Mouse (Mus musculus) kidney, postnatal 36 days (tissue): ENCODE measurements around the gene Ak2.

Experiments
- DNase-seq, 2 experiments: peaks; one replicate each; pipeline ENCODE4 v3.0.0; 2021 to 2022; ENCODE audit warnings: mixed read lengths in 2 of 2

The Ak2 gene

DNA sequence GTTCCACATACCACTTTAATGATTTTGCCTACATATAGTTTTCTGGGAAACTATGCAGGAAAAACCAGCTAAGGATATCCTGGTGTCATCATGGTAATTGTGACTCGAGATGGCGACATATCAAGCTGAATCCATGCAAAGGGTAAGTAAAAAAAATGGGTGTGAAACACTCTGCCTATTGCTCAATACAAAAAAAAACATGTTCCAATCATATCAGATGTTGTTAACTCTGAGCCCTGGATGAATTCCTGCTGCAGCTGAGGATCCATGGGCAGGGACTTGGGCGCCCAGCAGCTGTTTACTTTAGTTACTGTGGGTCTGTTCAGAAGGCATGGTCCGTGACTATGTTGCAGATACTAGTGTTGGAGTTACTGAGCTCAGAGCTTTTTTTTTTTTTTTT, 15.2 kb upstream of the Ak2 start:
- DNase-seq, result no peak

DNA sequence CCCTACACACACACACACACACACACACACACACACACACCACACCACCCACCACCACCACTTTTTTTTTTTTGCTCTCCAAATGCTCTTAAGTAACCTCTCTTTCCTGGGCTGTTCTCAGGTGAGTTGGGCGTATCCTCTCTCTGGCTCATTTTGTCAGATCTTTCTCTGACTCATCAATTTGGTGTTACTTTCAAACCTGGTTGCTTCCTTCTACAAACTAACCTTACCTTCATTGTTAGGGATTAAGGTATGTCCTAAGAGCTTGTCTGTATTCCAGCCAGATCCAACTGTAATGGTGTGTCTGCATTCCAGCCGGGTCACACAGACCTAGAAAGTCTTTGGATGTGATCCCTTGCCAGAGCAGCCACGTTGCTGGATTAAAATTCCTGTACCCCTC, 14.5 kb upstream of the Ak2 start:
- DNase-seq, result no peak

DNA sequence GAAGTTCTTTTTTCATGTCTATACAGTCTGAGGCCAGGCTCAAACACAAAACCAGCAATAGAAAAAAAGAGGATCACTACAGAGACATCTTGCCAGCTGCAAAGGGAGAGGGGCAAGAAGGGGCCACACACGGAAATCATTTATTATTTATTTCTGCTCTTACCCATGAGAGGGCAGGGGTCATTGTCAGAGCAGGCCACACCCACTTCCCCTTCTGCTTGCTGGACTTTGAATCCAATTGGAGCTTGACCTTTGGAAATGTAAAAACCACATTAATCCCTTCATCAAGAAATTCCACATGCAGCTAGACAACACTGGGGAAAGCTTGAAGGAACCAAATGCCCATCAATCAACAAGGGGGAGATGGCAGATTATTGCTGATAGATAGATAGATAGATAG, 13.1 kb upstream of the Ak2 start:
- peak; percentile 63 to 73 for DNase-seq

DNA sequence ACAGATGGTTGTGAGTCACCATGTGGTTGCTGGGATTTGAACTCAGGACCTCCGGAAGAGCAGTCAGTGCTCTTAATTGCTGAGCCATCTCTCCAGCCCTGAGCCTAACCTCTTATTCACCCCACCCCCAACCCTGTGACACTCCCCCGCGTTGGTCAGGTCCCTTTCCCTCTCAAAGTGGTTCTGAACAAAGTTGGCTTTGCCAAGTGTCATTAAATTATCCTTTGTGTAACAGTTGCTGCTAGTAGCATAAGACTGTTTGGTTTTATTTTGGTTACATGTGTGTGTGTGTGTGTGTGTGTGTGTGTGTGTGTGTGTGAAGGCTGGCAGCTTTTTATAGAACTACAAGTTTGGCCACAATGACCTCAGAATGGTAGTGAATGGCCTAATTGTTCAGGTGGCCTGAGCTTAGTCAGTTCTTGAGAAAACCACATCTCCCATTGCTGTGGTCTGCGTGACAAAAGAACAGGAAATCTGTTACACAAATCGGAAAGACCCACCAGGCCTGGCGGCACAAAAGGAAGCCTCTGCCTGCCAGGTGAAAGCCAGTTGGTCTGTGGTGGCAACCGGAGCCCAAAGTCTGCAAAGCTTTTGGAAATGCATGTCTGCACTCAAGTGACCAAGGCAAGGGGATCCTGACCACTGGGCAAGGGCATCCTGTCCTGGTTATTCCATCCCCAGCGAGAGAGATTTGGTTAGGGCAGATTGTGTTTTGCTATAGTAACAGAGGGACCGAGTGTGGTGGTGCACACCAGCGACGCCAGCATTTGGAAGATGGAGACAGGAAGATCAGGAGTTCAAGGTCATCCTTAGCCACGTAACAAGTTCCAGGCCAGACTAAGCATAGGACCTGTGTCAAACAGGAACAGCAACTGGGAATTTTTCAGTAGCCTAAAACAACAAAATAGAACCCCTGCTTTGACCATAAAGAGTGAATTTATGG, 10.6 kb upstream of the Ak2 start:
- no peak for DNase-seq

DNA sequence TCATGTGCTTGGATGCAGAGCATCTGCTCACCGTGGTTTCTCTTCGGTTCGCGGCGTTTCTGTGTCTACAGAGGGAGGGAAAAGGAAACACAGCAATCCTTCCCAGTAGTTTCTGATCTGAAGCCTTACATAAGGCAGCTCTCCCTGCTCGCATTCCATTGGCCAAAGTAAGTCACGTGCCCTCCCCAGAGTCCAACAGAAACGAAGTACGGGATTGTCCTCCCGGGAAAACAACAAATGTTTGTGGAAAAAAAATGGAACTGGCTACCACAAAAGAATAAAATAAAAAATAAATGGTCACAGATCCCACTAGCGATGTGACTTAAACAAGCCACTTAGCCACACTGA, 10.0 kb upstream of the Ak2 start:
- DNase-seq, result peak in 1 of 2 experiments; percentile 53

DNA sequence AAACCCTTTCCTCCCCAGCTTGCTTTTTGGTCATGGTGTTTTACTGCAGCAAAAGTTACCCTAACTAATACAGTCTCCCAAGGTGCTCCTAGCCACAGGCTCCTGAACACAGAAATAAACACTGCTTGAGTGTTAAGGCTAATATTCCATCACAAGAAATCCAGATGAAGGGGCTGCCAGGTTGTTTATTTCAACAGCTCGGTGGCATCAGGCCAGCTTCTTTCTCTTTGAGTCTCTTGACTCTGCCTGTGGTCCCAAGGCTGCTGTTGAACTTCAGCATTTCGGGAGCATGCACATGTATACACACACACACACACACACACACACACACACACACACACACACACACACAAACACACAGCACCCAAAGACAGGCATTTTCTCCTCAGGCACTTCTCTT, 8.6 kb upstream of the Ak2 start:
- peak; percentile 55 to 77 for DNase-seq

DNA sequence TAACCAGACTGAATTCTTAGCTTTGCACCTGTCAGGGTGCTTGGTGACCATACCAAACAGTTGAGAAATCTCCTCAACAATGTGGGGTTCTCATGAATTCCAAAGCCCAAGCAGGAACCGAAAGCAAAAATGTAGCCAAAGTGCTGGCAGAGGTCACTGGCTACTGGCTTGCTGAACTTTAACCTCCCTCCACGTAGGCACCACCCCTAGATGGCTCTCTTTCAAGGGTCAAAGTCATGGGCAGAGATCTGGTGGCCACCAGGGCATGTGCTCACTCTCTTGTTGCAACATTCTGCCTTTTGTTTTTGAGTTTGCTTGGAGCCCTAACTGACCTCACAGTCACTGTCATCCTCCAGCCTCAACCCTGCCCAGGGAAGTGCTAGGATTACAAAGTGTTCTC, 8.1 kb upstream of the Ak2 start:
- DNase-seq, result peak; percentile 78 to 89

DNA sequence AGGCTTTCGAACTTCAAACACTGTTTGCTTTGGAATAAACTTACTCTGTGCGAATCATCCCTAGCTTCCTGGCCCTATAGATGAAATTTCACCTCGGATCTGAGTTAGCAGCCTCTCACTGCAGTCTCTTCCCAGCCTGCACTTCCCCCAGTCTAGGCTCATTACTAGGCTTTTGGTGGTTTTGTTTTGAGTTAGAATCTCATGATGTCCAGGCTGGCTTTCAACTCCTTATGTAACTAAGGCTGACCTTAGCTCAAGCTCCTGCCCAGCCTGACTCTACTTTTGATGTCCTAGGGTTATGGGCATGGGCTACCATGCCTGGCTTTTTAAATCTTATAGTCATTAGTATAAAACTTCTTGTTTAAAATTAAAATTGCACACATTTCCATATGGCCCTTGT, 7.2 kb upstream of the Ak2 start:
- peak; percentile 55 to 76 for DNase-seq

DNA sequence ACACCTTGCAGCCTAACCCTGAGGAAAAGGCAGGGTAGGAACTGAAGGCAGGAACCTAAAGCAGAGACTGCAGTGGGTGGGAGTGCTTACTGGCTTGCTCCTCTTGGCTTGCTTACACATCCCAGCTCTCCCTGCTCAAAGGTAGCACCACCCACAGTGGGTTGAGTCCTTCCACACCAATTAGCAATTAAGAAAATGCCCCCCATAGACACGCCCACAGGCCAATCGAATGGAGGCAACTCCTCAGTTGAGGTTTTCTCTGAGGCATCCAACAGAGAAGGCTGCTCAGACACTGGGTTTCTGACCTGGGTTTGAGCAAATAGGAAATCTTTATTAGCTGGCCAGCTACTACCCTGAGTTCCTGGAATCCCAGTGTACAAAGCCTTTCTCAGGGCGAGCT, 2.8 kb upstream of the Ak2 start:
- DNase-seq, result peak; percentile 59 to 74

DNA sequence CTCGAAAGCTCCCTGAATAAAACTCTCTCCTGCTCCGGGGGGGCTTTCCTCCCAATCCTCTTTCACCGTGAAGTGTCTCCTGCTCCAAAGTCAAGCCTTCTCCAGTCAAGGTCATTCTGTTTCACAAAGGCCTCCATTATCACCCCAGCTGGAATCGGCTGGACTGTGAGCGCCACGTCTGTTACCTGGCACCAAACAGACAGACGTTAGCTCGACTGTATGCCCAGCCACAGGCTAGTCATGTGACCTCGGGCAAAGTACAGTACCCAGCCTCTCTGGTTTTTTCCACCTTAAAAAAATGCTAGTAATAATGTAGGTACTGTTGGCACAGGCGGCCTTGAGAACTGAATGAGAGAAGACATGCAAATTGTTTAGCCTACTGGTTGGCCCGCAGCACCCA, 2.1 kb upstream of the Ak2 start:
- DNase-seq, result peak; percentile 85 to 89

DNA sequence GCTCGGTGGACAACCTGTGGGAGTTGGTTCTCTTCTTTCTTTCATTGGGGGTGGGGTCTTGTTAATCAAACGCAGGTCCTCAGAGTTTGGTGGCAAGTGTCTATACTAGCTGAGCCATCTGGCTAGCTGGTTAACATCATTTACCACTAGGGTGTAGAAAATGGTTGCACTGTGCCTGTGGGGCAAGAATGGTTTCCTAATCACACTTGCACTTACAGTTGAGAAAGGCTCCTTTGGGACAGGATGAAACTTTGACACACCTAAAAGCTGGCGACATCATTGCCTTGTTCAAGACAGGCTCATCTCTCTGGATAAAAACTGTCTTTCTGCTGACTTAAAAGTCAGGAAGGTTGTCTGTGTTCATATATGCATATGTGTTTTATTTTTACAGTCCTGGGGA, 418 bp downstream of the Ak2 start:
- no peak for DNase-seq

DNA sequence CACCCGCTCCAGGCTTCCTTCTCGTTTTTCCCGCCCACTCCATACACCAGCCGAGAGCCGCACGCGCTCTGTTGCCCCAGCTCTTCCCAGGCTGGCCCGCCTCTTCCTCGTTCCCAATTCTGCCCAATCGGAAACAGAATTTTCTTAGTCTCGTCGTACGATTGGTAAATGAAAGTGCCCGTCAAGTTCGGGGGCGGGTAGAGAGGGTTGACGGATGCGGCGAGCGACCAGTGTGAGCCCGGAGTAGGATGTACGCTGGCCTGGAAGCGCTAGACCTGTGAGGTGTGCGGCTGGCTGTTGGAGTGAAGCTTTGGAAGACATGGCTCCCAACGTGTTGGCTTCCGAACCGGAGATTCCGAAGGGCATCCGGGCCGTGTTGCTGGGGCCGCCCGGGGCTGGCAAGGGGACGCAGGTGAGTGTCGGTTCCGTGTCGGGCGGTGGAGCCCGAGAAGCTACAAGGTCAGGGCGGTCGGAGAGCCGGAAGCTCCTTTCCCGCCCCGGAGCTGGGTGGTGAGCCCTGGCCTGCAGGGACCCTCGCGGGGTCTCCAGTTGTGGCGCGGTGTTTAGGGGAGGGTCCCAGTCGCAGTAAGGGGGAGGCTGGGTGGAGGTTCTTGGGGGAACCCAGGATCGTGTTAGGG, 1.4 kb downstream of the Ak2 start:
- peak; percentile 94 to 95 for DNase-seq

DNA sequence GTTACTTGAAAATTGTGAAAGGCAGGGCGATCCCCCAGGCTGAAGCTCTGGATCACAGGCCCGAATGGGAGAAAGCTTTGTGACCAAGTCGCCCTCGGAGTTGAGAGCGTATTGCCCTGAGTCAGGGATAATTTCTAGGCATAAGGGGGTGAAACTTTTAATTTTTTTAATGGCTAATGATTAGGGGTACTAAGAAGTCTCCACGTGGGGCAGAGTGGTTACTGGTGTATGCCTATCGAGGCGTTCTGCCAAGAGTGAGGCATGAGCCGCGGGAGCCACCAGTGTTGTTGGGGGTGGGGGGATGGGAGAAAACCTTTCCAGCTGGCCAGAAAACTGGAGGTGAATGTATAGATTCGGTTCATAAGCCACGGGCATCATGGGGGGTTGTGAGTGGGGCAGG, 1.9 kb downstream of the Ak2 start:
- DNase-seq, result peak in 1 of 2 experiments; percentile 65

DNA sequence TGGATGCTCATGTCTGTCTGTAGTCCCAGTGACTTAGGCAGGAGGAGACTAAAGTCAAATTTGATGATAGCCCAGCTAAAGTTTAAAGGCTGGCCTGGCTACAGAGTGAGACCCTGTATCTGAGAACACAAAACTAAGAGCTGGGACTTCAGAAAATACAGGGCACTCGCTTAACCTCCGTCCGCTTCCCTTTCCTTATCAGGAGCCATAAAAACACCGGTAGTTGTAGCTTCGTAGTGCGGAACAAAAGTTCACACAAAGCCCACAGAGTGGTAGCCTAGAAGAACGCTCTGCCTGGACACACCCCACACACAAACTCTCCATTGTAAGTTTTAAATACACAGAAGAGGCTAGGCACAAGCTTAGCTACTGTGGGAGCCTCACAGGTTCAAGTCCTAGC, 3.5 kb downstream of the Ak2 start:
- no peak for DNase-seq

DNA sequence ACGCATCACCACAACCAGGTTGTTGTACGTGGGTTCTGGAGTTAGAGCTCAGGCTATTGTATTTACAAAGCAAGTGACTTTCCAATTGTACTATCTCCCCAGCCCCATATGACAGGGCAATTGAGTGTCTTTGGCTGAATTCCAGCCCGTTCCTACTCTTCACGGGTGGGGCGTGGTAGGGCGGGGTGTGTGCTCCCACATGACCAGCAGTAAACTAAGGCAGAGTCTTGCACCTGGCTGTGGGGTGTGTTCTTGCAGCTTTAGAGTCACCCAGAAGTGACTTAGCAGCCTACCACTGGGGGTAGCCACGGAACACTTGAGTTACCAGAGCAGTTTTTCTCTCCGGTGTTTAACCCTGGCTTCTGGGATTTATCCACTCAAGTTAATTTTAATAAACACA, 5.5 kb downstream of the Ak2 start:
- no peak for DNase-seq

DNA sequence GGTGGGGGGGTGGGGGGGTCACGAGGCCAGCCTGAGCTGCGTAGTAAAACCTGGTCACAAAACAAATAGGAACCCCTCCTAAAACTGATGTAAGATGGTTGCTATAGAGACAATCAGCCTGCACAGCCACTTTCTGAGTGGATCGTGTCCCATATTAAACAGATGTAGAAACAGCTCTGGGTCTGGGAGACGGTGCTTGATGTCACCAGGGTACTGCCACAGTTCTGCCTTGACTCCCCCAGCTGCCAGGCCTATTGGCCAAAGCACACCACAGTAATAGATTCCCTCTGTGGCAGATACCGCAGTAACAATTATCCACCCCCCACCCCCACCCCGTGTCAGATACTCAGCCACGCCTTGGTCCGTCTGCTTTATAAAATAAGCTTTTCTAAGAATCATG, 6.6 kb downstream of the Ak2 start:
- no peak for DNase-seq

DNA sequence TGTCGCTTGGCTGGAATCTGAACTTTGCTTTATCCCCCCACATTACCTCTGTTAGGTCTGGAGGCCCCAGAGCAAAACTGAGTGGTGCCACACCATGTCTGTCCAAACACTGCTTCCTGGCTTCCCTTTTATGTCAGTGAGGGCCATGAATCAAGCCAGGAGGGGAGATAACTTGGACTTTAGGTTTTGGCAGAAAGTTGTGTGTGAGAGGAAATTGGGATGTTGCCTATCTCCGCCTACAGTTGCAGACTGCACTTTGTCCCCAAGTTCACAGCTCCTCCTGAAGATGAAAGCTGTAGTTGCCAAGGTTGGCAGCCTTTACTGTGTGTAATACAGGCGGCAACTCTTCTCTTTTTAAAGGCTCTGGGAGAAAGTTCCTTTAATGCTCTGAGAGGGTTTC, 9.0 kb downstream of the Ak2 start:
- peak; percentile 75 to 87 for DNase-seq

DNA sequence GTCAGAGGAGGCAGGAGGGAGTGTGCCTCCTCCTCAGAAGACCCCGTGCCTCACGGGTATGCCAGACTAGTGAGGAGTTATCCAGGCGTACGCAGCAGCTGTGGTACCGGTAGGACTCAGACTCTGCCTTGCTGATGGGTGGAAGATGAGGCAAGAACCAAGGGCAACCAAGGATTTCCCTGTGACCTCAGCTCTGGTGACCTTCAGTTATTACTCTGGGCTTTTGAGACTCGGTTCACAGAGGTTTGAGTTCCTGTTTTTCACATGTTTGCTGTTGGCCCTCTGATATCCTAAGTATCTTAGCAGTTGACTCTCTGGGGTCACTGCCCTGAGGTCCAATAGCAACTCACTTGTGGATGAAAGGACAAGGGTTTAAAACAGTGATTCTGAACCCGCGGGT, 12.0 kb downstream of the Ak2 start:
- DNase-seq, result no peak

DNA sequence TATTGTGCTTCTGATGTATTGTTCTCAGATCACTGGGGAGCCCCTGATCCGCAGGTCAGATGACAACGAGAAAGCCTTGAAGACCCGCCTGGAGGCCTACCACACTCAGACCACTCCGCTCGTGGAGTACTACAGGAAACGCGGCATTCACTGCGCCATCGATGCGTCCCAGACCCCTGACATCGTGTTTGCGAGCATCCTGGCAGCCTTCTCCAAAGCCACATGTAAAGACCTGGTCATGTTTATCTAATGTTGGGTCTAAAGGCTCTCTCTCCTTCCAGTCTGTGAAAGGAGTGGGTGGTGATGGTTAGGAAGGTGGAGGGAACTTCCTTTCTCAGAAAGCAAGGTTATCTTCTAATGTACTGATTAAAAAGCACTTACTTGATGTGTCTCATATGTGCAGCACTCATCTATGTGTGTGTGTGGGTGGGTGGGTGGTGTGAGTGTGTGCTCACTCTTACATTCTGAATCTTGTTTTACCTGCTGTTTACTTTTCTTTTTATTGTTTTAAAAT, 16.3 kb downstream of the Ak2 start:
- DNase-seq, result no peak

DNA sequence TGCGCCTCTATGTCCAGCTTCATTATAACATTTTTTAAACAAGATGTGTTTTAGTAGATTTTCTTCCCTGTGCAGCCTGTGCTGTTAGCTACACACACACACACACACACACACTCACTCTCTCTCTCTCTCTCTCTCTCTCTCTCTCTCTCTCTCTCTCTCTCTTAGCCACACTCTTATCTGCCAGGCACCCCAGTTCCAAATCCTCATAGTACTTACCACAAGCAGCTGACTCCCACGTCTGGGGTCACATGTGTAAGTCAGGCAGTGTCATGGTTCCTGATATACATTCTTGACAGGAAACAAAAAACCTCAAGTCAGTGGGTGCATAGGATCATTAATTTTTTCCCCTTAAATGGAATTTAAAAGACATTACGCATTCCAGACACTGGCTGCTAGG, 16.9 kb downstream of the Ak2 start:
- DNase-seq, result no peak

DNA sequence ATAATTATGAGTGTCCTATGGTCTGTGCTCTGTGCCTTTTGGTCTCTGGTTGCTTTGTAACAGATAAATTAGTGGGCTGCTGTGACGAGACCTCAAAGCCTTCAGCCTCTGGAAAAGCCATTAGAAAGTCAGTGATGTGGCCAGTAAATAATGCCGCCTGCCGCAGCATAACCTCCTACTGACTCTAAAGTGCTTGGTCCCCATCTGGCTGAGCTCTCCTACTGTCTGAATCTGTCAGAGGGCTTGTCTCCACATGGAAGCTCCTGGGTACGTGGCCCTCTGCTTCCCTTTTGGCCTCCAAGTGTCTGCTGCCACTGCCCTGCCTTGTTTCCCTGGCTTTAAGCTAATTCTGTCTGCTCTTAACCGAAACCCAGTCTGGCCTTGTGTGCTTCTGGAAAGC, 17.8 kb downstream of the Ak2 start:
- DNase-seq, result no peak

DNA sequence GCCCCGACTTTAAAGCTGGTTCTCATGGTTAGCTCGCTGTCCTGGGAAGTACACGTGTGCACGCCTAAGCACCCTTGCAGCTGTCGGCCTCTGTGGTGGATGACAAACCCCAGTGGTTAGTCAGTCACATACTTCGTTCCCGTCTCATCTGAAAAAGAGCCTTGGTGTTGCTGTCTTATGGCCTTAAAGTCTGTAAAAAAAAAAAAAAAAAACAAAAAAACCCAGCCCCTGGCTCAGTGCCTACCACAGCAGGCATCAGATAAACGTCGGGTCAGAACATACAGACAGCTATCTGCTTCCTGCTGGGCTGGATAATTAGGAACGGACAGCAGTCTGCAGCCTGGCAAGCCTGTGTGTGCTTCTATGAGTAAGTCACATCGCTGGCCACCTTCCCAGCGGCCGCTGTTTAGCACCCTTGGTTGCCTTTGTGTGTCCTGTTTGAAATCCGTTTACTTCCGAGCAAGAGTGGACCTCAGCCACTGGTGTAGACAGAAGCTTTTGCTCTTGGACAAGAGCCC, 19.9 kb downstream of the Ak2 start:
- peak in 1 of 2 experiments; percentile 64 for DNase-seq

DNA sequence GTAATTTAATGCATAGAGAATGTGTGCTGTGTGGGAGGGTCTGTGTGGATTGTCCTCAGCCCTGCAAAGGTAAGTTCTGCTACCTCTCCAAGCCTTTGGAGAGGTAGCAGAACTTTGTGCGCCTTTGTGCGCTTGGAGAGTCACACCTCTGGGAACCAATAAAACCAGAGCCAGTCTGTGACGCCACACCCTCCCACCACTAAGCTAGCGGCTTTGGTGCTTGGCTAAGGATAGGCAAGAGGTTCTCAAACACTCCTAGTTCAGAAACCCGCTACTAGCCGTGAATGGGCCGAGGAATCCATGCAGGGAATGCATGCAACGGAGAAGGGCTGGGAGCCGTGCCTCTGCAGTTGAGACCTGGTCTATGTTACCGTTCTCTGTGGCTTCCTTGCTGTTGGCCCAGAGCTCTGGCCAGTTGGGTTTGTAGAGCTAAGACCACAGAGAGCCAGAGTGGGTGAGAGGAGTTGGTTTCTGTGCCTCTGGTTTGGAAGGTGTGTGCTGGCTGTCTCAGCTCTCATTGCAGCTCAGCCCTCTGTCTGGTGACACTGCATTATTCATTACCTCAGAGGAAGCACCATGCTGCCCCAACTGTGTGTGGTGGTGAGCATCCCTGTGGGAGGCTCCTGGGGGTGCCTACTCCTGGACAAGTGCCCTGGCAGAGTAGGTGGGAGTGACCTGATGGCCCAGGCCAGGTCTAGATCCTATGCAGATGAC, 21.6 kb downstream of the Ak2 start:
- DNase-seq, result no peak
